Mouse (Mus musculus) liver, embryonic 11.5 days (tissue): ENCODE results near the gene Bmi1. TPM values are rescaled to one million over a fixed set of nuclear protein-coding genes. Genes with fewer than 3 reads are reported as not detected.

ENCODE experiments used
- ATAC-seq: fragments of 200-750 bp; cut with Nextera tagmentation; replicated peaks from 2 replicates; pipeline ENCODE4 v1.8.0; 2017; ENCODE audit warnings: moderate number of reproducible peaks, mild to moderate bottlenecking, moderate TSS enrichment, moderate library complexity; ENCODE audit not compliant: low FRiP score
- DNase-seq: peaks from one replicate; pipeline ENCODE4 v3.0.0-alpha.2; 2017; ENCODE audit warnings: low spot score
- H3K27ac ChIP-seq: fragments of 300-500 bp; sonication (generic); 2 replicates; pipeline ENCODE4 v1.5.1; 2014; ENCODE audit warnings: mild to moderate bottlenecking, low read depth, low read length, control low read depth
- H3K27me3 ChIP-seq: fragments of 300-500 bp; sonication (generic); replicated peaks from 2 replicates; pipeline ENCODE4 v1.6.1; 2014; ENCODE audit warnings: low read length, mixed read lengths; ENCODE audit not compliant: control insufficient read depth, insufficient read depth
- H3K36me3 ChIP-seq: fragments of 300-500 bp; sonication (generic); 2 replicates; pipeline ENCODE4 v1.6.1; 2014; ENCODE audit warnings: mild to moderate bottlenecking, low read length, moderate library complexity, mixed read lengths; ENCODE audit not compliant: control insufficient read depth, insufficient read depth
- H3K4me1 ChIP-seq: fragments of 300-500 bp; sonication (generic); replicated peaks from 2 replicates; pipeline ENCODE4 v1.6.1; 2014; ENCODE audit warnings: low read length, mixed read lengths; ENCODE audit not compliant: control insufficient read depth, insufficient read depth
- H3K4me2 ChIP-seq: fragments of 300-500 bp; sonication (generic); 2 replicates; pipeline ENCODE4 v1.6.1; 2014; ENCODE audit warnings: mild to moderate bottlenecking, control low read depth, moderate library complexity
- H3K4me3 ChIP-seq: fragments of 300-500 bp; sonication (generic); 2 replicates; pipeline ENCODE4 v1.5.1; 2014; ENCODE audit warnings: low read depth, low read length, control low read depth
- H3K9ac ChIP-seq: fragments of 300-500 bp; sonication (generic); 2 replicates; pipeline ENCODE4 v1.6.1; 2014; ENCODE audit warnings: low read depth, low read length, control low read depth
- H3K9me3 ChIP-seq: fragments of 300-500 bp; sonication (generic); 2 replicates; pipeline ENCODE4 v1.6.1; 2016; ENCODE audit warnings: low read length, inconsistent platforms, mixed read lengths; ENCODE audit not compliant: control insufficient read depth
- WGBS: fragments of 180-500 bp; shearing (Covaris S2); extraction: QIAGEN DNeasy Blood & Tissue Kit; methylation state at CpG from one replicate; pipeline ENCODE4 v1.1.7; 2014; 5-methylcytosine and 5-hydroxymethylcytosine counted together
- polyA plus RNA-seq: library from polyadenylated mRNA; unstranded; fragments of >200 nt; fragmentation: Nextera tagmentation; extraction: Ambion mirVana; gene quantifications from 2 replicates; pipeline ENCODE4 v1.2.1, GENCODE M21; 2014

The Bmi1 gene
- 12.9 and 16.6 TPM in 2 replicates for polyA plus RNA-seq

- no peaks in the 10 kb centered on the region for H3K9me3 ChIP-seq
- H3K4me2 ChIP-seq, result peak within 1 kb of the TSS; percentile 95
- peak within 1 kb of the TSS; percentile 84 for H3K27ac ChIP-seq
- H3K36me3 ChIP-seq, result no peaks in the 10 kb centered on the region
- DNase-seq (peak; percentile 76), ATAC-seq (peak; percentile 71)
- peaks cover 49% of the 10 kb centered on the region for H3K27me3 ChIP-seq
- peaks cover 14% of the 10 kb centered on the region for H3K4me1 ChIP-seq
- peak within 1 kb of the TSS; percentile 84 for H3K4me3 ChIP-seq
- under 1% methylated on average over 58 of the region's 77 CpGs for WGBS
- H3K9ac ChIP-seq, result peak within 1 kb of the TSS; percentile 86
Measured at GRCm38 (mm10) chr2:18676936-18677491, at the start of gene Bmi1. Bmi1 (plus strand) TSS chr2:18677018.

- 54% methylated on average over 5 of the region's 5 CpGs for WGBS
- no peak overlapping the region for H3K4me3 ChIP-seq
- H3K27ac ChIP-seq, result no peak overlapping the region
- no peak overlapping the region for H3K4me2 ChIP-seq
- no peaks in the 10 kb centered on the region for H3K27me3 ChIP-seq
- H3K9ac ChIP-seq, result no peak overlapping the region
- H3K9me3 ChIP-seq, result no peaks in the 10 kb centered on the region
- H3K4me1 ChIP-seq, result no peaks in the 10 kb centered on the region
- no peak for DNase-seq
- H3K36me3 ChIP-seq, result no peaks in the 10 kb centered on the region
- no peak for ATAC-seq
Measured at GRCm38 (mm10) chr2:18630547-18630946, 46.3 kb upstream of the Bmi1 start.

GRCm38 (mm10) chr2:18635052-18635451 is 41.8 kb upstream of the Bmi1 start:
- H3K27me3 ChIP-seq, result no peaks in the 10 kb centered on the region
- H3K4me2 ChIP-seq, result no peak overlapping the region
- no peak overlapping the region for H3K4me3 ChIP-seq
- WGBS, result 90% methylated on average over 8 of the region's 8 CpGs
- DNase-seq, result no peak
- no peak for ATAC-seq
- H3K36me3 ChIP-seq, result no peaks in the 10 kb centered on the region
- H3K4me1 ChIP-seq, result no peaks in the 10 kb centered on the region
- H3K27ac ChIP-seq, result no peak overlapping the region
- no peaks in the 10 kb centered on the region; the same call in 1 of the 2 replicates for H3K9me3 ChIP-seq
- no peak overlapping the region for H3K9ac ChIP-seq

GRCm38 (mm10) chr2:18648563-18648962 is 28.3 kb upstream of the Bmi1 start:
- Histone ChIP-seq H3K4me3 (no peak overlapping the region), H3K27me3 (no peaks in the 10 kb centered on the region), H3K4me2 (no peak overlapping the region), H3K36me3 (no peaks in the 10 kb centered on the region), H3K4me1 (no peaks in the 10 kb centered on the region), H3K9me3 (no peaks in the 10 kb centered on the region), H3K9ac (no peak overlapping the region), H3K27ac (no peak overlapping the region)
- ATAC-seq, result no peak
- WGBS, result 73% methylated on average over 4 of the region's 4 CpGs
- no peak for DNase-seq

- ATAC-seq, result no peak
- 37% methylated on average over 5 of the region's 5 CpGs for WGBS
- Histone ChIP-seq H3K27ac (no peak overlapping the region), H3K4me2 (no peak overlapping the region), H3K4me1 (no peaks in the 10 kb centered on the region), H3K27me3 (no peaks in the 10 kb centered on the region), H3K9me3 (no peaks in the 10 kb centered on the region), H3K36me3 (no peaks in the 10 kb centered on the region), H3K4me3 (no peak overlapping the region), H3K9ac (no peak overlapping the region)
- no peak for DNase-seq
Measured at GRCm38 (mm10) chr2:18654821-18655220, 22.0 kb upstream of the Bmi1 start.

- no peaks in the 10 kb centered on the region for H3K9me3 ChIP-seq
- no peak for ATAC-seq
Measured at GRCm38 (mm10) chr2:18664003-18664402, 12.8 kb upstream of the Bmi1 start.

GRCm38 (mm10) chr2:18671041-18671440 is 5.8 kb upstream of the Bmi1 start:
- Histone ChIP-seq H3K36me3 (no peaks in the 10 kb centered on the region), H3K9ac (no peak overlapping the region), H3K9me3 (no peaks in the 10 kb centered on the region), H3K27me3 (peaks cover 13% of the 10 kb centered on the region), H3K4me3 (no peak overlapping the region), H3K27ac (no peak overlapping the region), H3K4me1 (peaks cover 4% of the 10 kb centered on the region), H3K4me2 (no peak overlapping the region)
- ATAC-seq (no peak), DNase-seq (no peak)
- 28% methylated on average over 6 of the region's 6 CpGs for WGBS

More at GRCm38 (mm10) chr2:18664003-18664402, 12.8 kb upstream of the Bmi1 start:
- DNase-seq, result no peak
- no peak overlapping the region for H3K4me2 ChIP-seq
- no peak overlapping the region for H3K4me3 ChIP-seq
- H3K27me3 ChIP-seq, result peaks cover 5% of the 10 kb centered on the region; the same call in 1 of the 2 replicates
- H3K27ac ChIP-seq, result no peak overlapping the region
- no peak overlapping the region for H3K9ac ChIP-seq
- no peaks in the 10 kb centered on the region for H3K4me1 ChIP-seq
- WGBS, result 84% methylated on average over 3 of the region's 3 CpGs
- no peaks in the 10 kb centered on the region for H3K36me3 ChIP-seq

- Histone ChIP-seq H3K9me3 (no peaks in the 10 kb centered on the region), H3K4me1 (peaks cover 4% of the 10 kb centered on the region), H3K27ac (peak within 1 kb of the TSS; percentile 86), H3K4me2 (peak within 1 kb of the TSS; percentile 71), H3K27me3 (peaks cover 16% of the 10 kb centered on the region), H3K36me3 (no peaks in the 10 kb centered on the region), H3K4me3 (peak within 1 kb of the TSS; percentile 89), H3K9ac (peak within 1 kb of the TSS; percentile 97)
- ATAC-seq (peak; percentile 82), DNase-seq (peak; percentile 93)
- under 1% methylated on average over 90 of the region's 91 CpGs for WGBS
Measured at GRCm38 (mm10) chr2:18672133-18672765, 4.6 kb upstream of the Bmi1 start, which contains the start of gene Commd3. Commd3 (plus strand) TSS chr2:18672384.

- WGBS, result 3% methylated on average over 11 of the region's 11 CpGs
- DNase-seq, result no peak
- H3K9me3 ChIP-seq, result no peaks in the 10 kb centered on the region
Measured at GRCm38 (mm10) chr2:18672766-18673164, 4.1 kb upstream of the Bmi1 start.

More at GRCm38 (mm10) chr2:18672766-18673164, 4.1 kb upstream of the Bmi1 start:
- no peak for ATAC-seq
- H3K9ac ChIP-seq, result peak overlapping the region; percentile 97
- peaks cover 17% of the 10 kb centered on the region for H3K27me3 ChIP-seq
- H3K4me1 ChIP-seq, result peaks cover 4% of the 10 kb centered on the region
- H3K4me3 ChIP-seq, result peak overlapping the region; percentile 89
- H3K4me2 ChIP-seq, result peak overlapping the region; percentile 71
- no peaks in the 10 kb centered on the region for H3K36me3 ChIP-seq
- H3K27ac ChIP-seq, result peak overlapping the region; percentile 86
